Mouse (Mus musculus) G1E (cell line): ENCODE measurements at regions not wholly inside any gene's neighbourhood (a gene's known extent, or its start where the extent isn't known, plus 50 kb on each side); places are given as distances from the start of the nearest gene placed in this dataset.

ENCODE experiments used
- CTCF ChIP-seq: IDR thresholded peaks from 2 replicates; pipeline ENCODE4 v1.5.1; 2012; ENCODE audit warnings: low read depth, low read length, inconsistent platforms, mixed read lengths
- GATA1 ChIP-seq: IDR thresholded peaks from 2 replicates; pipeline ENCODE4 v1.6.1; 2012; ENCODE audit warnings: borderline replicate concordance, low read length, inconsistent platforms, mixed read lengths
- POLR2AphosphoS5 ChIP-seq: IDR thresholded peaks from 2 replicates; pipeline ENCODE4 v1.6.1; 2012; ENCODE audit warnings: low read depth, low read length, inconsistent platforms; ENCODE audit not compliant: insufficient replicate concordance

- TF ChIP-seq CTCF = no peak
- no peak for TF ChIP-seq GATA1
- no peak for TF ChIP-seq POLR2AphosphoS5
Observed at GRCm38 (mm10) chr3:39768981-39769568, 762.0 kb upstream of the Intu start.
